Mouse (Mus musculus) hindlimb bud, embryonic 11.5 days (tissue): ENCODE data around the gene Phgr1.

ENCODE experiments used
- DNase-seq: peaks from one replicate; pipeline ENCODE4 v3.0.0-alpha.2; 2012; ENCODE audit warnings: low read depth, low spot score; ENCODE audit errors: extremely low spot score

The Phgr1 gene

GRCm38 (mm10) chr2:118772158-118772874, at the start of gene Phgr1:
Gene Phgr1 (plus strand): TSS chr2:118772769.
- DNase-seq = no peak

- no peak for DNase-seq
Measured at GRCm38 (mm10) chr2:118723693-118724486, 48.7 kb upstream of the Phgr1 start.

DNA sequence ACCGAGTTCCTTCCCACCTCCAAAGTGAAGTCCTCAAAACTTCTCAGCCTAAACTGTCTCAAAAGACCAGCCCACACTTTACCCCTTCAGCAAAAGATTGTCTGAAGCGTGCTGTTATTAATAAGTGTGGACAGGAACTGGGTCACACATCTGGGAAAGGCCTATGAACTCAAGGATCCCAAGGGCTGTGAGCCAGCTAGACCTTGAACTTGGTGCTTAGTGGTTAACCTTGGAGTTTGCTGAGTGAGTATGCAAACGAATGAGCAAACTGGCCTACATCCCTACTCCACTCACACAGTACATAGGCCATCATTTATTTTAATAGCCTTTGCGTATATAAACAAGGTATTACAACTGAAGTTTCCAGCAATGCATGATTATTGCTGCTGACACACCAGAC, 47.1 kb upstream of the Phgr1 start:
- no peak for DNase-seq

DNA sequence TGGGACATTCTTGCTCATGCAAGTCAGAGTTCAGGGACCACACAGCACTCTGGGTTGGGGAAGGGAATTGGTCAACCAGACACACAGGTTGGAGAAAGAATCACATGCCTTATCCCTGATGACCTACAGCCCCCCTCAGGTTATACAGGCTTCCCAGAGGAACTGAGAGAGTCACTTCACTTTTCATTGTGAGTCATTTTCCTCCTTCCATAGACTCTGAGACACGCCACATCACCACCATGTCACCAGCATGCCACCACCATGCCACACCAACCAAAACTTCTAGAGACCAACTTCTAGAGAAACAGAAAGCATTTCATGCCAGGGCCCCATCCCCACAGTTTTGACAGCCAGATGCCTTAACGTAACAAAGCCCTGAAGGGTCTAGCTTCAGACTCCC, 45.7 kb upstream of the Phgr1 start:
- DNase-seq = no peak

GRCm38 (mm10) chr2:118727911-118728310, 44.7 kb upstream of the Phgr1 start:
- DNase-seq = no peak

- DNase-seq = no peak
Measured at GRCm38 (mm10) chr2:118728337-118728736, 44.2 kb upstream of the Phgr1 start, which contains the start of gene Plcb2. Gene Plcb2 (minus strand): TSS chr2:118728438.

DNA sequence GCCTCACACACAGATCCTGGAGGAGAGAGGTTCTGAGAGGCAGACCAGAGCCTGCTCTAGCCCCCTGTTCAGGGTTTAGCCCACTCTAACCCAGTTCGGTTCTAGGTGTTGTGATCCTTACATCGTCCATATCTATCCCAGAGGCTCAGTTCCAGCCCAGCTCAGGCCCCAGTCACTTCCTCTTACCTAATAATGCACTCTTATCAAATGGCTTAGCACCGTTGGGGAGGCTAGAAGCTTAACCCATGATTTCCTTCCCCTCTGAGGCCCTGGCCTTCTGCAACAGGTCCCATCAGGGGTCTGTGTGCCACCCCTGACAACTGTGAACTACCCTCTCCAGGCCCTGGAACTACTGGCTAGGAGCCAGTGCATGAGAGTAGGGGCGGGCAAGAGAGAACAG, 43.4 kb upstream of the Phgr1 start:
- DNase-seq = no peak

- DNase-seq = no peak
Measured at GRCm38 (mm10) chr2:118729816-118730621, 42.5 kb upstream of the Phgr1 start.

DNA sequence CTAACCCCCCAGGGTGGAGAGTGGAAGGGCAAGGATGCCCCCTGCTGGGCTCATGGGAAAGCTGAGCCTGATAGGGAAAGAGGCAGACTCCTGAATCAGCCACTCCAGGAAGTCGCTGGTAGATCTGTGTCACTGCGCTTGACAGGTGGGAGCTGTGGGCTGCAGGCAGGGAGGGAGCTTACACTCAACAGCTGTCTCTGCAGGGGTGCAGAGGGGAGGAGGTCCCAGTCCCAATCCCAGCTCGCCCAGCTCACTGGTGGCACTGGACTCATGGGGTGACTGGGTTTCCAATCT, 42.0 kb upstream of the Phgr1 start:
- DNase-seq = no peak

DNA sequence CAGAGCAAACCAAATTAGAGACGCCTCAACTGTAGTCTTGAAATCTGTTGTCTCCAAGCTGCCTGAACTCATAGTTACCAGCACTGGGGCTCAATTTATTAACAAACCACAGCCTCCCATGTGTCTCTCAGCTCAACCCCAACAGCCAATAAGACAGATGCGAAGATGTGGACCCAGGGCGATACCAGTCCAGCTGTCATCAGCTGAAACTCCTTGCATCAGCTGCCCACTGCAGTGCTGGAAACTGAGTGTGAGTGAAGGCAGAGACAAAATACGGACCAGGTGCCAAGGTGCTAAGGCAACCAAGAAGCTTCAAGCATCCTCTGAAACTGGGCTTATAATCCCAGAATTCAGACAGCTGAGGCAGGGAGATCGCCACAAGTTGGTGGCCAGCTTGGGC, 40.6 kb upstream of the Phgr1 start:
- DNase-seq = no peak

GRCm38 (mm10) chr2:118733341-118733740, 39.2 kb upstream of the Phgr1 start:
- no peak for DNase-seq

GRCm38 (mm10) chr2:118740341-118740740, 32.2 kb upstream of the Phgr1 start:
- no peak for DNase-seq

GRCm38 (mm10) chr2:118741183-118741582, 31.4 kb upstream of the Phgr1 start:
- no peak for DNase-seq

DNA sequence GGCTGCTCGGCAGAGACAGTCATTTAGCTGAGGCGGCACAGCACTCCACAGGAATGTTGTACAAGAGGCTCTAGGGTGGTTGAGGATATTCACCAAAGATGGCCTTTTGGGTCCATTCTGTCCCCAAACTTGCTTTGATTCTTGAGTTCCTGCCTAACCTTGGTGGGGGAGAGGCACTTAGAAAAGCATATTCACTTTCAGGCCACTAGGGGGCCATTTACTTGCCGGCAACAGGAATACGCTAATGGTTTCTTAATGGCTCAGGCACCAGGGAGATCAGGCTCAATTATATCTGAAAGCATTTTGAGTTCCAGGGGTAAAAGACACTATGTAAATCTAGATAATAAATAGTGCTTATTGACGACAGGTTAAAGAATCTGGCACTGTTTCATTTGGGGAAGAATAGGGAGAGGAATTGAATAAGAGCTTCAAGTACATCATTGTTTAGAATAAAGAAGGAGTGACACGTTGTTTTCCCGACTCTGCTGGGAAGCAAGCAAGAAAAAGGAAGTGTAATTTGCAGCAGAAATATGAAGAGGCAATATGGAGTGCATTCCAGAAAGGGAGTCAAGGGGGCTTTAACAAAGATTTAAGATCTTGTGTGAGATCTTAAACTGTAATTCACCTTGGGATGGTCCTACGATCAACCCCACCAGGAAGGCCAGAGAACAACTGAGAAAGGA, 29.2 kb upstream of the Phgr1 start:
- DNase-seq = peak; percentile 39

DNA sequence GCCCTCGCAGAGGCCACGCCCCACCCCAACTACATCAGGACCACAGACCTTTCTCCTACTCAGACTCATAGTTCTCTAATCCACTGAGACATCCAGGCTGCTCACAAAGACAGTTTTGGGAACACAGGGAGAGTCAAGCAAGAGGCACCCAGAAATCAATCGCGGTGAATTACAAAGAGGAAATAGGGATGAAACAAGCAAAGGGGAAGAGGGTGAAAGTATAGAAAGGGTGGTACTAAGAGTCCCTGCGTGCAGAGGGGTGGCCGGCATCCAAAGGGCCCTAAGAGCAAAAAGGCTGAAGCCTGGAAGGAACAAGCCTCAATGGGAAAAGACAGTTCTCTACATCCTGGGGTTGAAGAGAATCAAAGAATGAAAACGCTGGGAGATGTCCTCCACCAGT, 27.9 kb upstream of the Phgr1 start:
- DNase-seq = no peak

DNA sequence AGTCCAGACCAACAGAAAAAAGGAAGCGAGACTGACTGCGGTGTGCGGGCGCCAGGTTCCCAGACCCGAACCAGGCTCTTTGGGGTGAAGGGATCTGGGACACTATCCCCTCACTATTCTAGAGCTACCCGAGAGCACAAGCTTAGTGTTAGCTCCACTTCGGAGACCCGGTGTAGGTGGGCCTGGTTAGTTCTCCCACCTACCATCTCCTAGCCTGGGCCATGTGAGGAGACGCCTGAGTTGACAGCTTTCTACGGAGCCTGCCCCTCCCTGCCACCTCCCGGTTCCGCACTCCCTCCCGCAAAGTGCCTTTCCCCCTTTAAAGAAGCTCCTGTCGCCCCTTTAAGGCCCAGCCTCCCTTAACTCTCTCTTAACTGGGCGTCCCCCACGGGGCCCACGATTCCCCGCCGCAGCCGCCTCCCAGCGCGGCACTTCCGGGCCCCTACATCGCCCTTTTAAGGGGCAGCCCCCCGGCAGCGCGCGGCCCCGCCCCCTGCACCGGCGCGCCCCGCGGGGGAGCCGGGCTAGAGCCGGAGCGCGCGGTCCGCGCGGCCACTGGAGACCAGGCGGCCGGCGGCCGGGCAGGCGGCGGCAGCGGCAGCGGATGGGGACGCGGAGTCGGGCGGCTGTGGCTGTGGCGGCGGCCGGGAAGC, 27.2 kb upstream of the Phgr1 start, which contains the start of gene Inafm2:
Gene Inafm2 (plus strand): TSS at position 527 of the 653 bp plus-strand sequence.
- peak; percentile 54 for DNase-seq

DNA sequence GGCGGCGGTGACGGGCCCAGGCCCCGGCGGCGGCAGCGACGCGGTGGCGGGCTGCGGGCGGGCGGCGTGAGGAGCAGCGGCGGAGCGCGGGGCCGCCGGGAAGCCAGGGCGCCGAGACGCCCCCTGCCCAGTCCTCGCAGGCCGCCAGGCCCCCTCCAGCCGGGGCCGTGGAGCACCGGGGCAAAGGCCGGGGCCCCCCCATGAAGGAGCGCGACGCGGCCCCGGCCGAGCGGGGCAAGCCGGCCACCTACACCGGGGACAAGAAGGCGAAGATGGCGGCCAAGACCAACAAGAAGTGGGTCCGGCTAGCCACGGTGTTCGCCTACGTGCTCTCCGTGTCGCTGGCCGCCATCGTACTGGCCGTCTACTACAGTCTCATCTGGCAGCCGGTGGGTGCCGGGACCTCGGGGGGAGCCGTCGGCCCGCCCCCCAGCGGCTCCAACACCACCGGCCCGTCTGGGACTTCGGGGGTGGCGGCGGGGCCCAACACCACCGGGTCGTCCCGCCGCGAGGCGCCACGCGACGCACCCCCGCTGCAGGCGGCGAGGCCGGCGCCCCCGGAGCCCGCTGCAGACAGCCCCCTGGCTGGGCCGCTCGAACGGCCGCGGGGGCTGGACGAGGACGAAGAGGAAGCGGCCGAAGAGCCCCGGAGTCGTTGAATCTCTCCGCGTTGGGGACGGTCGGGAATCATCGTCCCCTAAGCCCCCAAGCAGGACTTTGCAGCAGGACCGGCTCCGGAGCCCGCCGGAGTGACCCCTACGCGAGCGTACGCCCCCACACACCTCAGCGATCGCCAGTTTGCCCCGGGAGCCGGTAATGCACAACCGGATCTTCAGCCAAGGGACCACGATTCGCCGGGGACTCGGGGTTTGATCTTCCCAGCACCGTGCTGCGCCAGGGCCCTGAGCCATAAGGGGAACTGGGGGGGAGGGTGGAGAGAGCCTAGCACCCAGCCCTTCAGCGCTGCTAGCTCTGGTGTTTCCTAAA, 26.4 kb upstream of the Phgr1 start:
- DNase-seq = no peak

GRCm38 (mm10) chr2:118747301-118747960, 25.1 kb upstream of the Phgr1 start:
- no peak for DNase-seq

DNA sequence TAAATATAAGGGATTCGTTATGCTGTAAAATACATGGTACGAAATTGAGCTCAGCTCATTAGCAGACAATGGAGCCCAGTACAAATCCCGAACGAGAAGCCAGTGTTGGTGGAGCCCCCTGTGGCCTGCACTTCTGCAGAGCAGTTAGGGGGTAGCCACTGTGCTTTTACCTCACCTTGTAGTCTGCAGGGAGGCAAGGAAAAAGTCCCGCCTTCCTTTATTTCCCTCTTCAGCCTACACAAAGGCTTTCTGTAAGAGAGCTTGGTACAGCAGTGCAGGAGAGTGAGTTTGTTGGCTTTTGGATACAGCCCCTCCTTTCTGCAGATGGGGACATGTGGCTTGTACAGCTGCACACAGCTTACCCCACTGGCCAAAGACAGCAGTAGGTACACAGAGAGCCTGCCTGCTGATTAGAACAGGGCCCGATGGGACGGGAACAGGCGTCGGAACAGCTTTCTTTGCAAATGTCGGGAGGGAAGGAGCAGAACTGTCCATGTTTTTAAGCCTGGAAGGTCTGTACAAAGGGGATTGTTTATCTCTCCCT, 23.2 kb upstream of the Phgr1 start:
- DNase-seq = no peak
